Mouse (Mus musculus): Measurements from ENCODE around the gene Hunk.

DNA sequence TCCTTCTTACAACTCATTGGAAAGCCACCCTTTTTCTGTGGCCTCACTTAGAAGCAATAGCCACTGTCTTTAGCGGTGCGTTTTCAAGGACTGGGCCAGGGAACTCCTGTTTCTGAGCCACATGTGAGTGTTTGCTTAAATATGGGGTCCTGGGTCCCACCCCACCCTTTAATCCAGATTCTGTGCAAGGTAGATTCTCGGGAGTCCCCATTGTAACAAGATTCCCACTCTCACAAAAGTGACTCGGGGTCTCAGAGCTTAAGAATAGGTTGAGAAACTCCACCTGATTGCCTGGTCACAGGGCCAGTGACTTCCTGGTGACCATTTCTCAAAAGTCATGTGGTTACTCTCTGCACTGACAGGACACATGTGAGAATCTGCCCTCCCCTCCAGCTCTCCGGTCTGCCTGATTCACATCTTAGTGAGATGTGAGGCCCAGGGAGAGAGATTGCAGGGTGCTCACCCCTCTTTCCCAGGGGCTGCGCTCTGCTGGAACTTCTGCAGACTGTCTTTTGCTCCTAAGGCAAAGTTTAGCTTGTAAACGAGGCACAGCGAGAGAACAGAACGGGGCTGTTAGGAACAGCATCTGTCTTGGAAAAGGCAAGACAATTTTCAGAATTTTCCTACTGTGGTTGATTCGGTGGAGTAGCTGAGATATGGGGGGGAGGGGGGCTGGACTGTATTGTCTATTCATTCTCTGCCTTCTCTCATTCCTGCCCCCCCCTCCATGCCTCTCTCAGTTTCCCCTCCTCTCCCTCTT, 135.6 kb downstream of the Hunk start:
- TF ChIP-seq CTCF (IDR thresholded peaks at IDR 0.05; ENCODE audit: low read depth, low read length) (no peak), POLR2A (IDR thresholded peaks at IDR 0.05; ENCODE audit: insufficient read depth, low read length) (no peak), EP300 (IDR thresholded peaks at IDR 0.05; ENCODE audit: insufficient read depth, low read depth, low read length) (no peak)
